Comparison of ENCODE assay signal across 14 mouse cellular contexts in the genomic region with DNA sequence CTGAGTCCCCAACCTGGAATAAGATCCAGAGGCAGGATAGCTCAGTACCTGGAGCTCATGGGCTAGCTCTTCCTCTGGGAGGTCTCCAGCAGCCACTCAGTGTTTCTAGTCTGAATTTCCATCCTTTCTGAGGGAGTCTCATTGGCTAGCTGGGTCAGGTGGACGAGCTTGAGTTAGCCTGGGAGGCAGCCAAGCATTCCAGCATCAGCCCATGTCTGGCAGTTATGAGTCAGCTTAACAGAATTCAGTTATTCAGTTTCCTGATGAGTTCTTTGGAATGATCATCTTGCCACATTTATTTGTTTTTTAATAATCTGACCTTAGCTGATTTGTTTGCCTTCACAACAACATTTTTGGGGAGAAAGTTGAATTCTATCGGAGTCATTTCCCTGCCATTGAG. TPM values are rescaled to one million over a fixed set of nuclear protein-coding genes. Genes with fewer than 3 reads are reported as not detected.
A peak's percentile ranks its signal among the peaks of the same experiment; 100 is the strongest.
DNase-seq lines count a peak whose midpoint lies in the region.
"Had no signal": no experiment of that assay in that cellular context is flagged by ENCODE, and none has a peak within 500 bp of the region (broad histone marks: within the 10 kb centered on the region; RNA-seq: fewer than 3 reads in every experiment).

No protein-coding gene starts in this region.

- H3K27ac ChIP-seq in forebrain, embryonic 10.5 days: no peak overlapping the region
- H3K27ac ChIP-seq: embryonic facial prominence, embryonic 13.5 days had no signal

- H3K4me3 ChIP-seq in forebrain, embryonic 10.5 days: no peak overlapping the region
- H3K4me3 ChIP-seq: embryonic facial prominence, embryonic 13.5 days; megakaryocyte, embryonic 14.5 days had no signal

- H3K27me3 ChIP-seq in forebrain, embryonic 10.5 days (ENCODE audit: poor library complexity, severe bottlenecking): no peaks in the 10 kb centered on the region
- H3K27me3 ChIP-seq: embryonic facial prominence, embryonic 13.5 days had no signal

- WGBS in forebrain, embryonic 10.5 days: 82% methylated on average over 2 of the region's 2 CpGs

- DNase-seq in adrenal gland, adult (ENCODE audit: inconsistent age in 2 of 2, low spot score in 1 of 2): peak; percentile 33 to 57
- no peak for DNase-seq in adrenal gland, postnatal 4 days (ENCODE audit: low spot score in 2 of 2)
- peak; percentile 22 to 41 for DNase-seq in kidney, postnatal 36 days
- DNase-seq in kidney, adult 11 months: no peak
- DNase-seq in right cerebral cortex, postnatal 10 days (ENCODE audit: low spot score in 2 of 2): peak; percentile 36 to 39
- DNase-seq in right cerebral cortex, postnatal 25 days: no peak
- DNase-seq in forebrain, embryonic 10.5 days (ENCODE audit: extremely low spot score, low spot score): no peak
- DNase-seq in layer of hippocampus, adult 11-12 months (ENCODE audit: low spot score): no peak

- H3K4me1 ChIP-seq in forebrain, embryonic 10.5 days: no peaks in the 10 kb centered on the region
- H3K4me1 ChIP-seq: embryonic facial prominence, embryonic 13.5 days had no signal

- H3K9me3 ChIP-seq in forebrain, embryonic 10.5 days: no peaks in the 10 kb centered on the region
- H3K9me3 ChIP-seq: embryonic facial prominence, embryonic 13.5 days; megakaryocyte, embryonic 14.5 days had no signal

- no peaks in the 10 kb centered on the region for H3K36me3 ChIP-seq in forebrain, embryonic 10.5 days (replicated peaks)
- H3K36me3 ChIP-seq: embryonic facial prominence, embryonic 13.5 days had no signal

RNA-seq across cellular contexts. Expression of a gene that starts 14.7 kb away (rescaled TPM):
- 1 to 10 TPM; 5.0 to 8.5 TPM for total RNA-seq in adrenal gland, postnatal 4 days (2021)
- polyA plus RNA-seq in forebrain, embryonic 10.5 days (2016; fragmentation: Nextera tagmentation; extraction: Ambion mirVana): 0.55 and 1.4 TPM in 2 replicates

RNA-seq across cellular contexts. Expression of a gene that starts 29.1 kb away (rescaled TPM):
- 1 to 10 TPM; 7.0 to 9.3 TPM for total RNA-seq in adrenal gland, postnatal 4 days (2021)
- 2.1 and 2.2 TPM in 2 replicates for polyA plus RNA-seq in forebrain, embryonic 10.5 days (2016; fragmentation: Nextera tagmentation; extraction: Ambion mirVana)

RNA-seq across cellular contexts. Expression of a gene that starts 33.4 kb away (rescaled TPM):
- 1 to 10 TPM; 1.1 to 1.3 TPM for total RNA-seq in adrenal gland, postnatal 4 days (2021)
- 0.22 TPM in 1 of 2 replicates, not detected in the other for polyA plus RNA-seq in forebrain, embryonic 10.5 days (2016; fragmentation: Nextera tagmentation; extraction: Ambion mirVana)
- total RNA-seq: gastrocnemius, adult 8-10 months had no signal
- polyA plus RNA-seq: embryonic facial prominence, embryonic 13.5 days; limb, embryonic 11.5 days; neural tube, embryonic 14.5 days had no signal

RNA-seq across cellular contexts. Expression of a gene that starts 41.8 kb away (rescaled TPM):
- total RNA-seq in adrenal gland, postnatal 4 days (2021): not detected
- not detected in 2 replicates for polyA plus RNA-seq in forebrain, embryonic 10.5 days (2016; fragmentation: Nextera tagmentation; extraction: Ambion mirVana)
- total RNA-seq: gastrocnemius, adult 8-10 months had no signal
- polyA plus RNA-seq: embryonic facial prominence, embryonic 13.5 days; intestine, embryonic 14.5 days; limb, embryonic 11.5 days; neural tube, embryonic 14.5 days had no signal

Comparison
In these comparisons a context has a peak if more than half of its experiments do, and no peak if none do; other contexts are left out.
1. DNase-seq: peak in adrenal gland, adult (2 of 2), kidney, postnatal 36 days (2 of 2) and right cerebral cortex, postnatal 10 days (2 of 2); none in adrenal gland, postnatal 4 days (0 of 2), kidney, adult 11 months (single experiment), right cerebral cortex, postnatal 25 days (single experiment), forebrain, embryonic 10.5 days (single experiment) and layer of hippocampus, adult 11-12 months (single experiment).